Mouse (Mus musculus) midbrain, embryonic 13.5 days (tissue): ENCODE data around the gene Xpo6. TPM values are rescaled to one million over a fixed set of nuclear protein-coding genes. Genes with fewer than 3 reads are reported as not detected.

Experiments used
- ATAC-seq: fragments of 200-750 bp; cut with Nextera tagmentation; 2 replicates; pipeline ENCODE4 v1.8.0; 2017; ENCODE audit warnings: mild to moderate bottlenecking, moderate TSS enrichment, moderate library complexity
- H3K27ac ChIP-seq: fragments of 300-500 bp; sonication (generic); 2 replicates; pipeline ENCODE4 v1.5.1; 2015; ENCODE audit warnings: inconsistent platforms, mild to moderate bottlenecking, moderate library complexity
- H3K27me3 ChIP-seq: fragments of 300-500 bp; sonication (generic); 2 replicates; pipeline ENCODE4 v1.6.1; 2015; ENCODE audit warnings: mild to moderate bottlenecking, inconsistent platforms
- H3K36me3 ChIP-seq: fragments of 300-500 bp; sonication (generic); 2 replicates; pipeline ENCODE4 v1.6.1; 2015; ENCODE audit warnings: mild to moderate bottlenecking, inconsistent platforms
- H3K4me1 ChIP-seq: fragments of 300-500 bp; sonication (generic); replicated peaks from 2 replicates; pipeline ENCODE4 v1.6.1; 2015; ENCODE audit warnings: inconsistent platforms
- H3K4me2 ChIP-seq: fragments of 300-500 bp; sonication (generic); replicated peaks from 2 replicates; pipeline ENCODE4 v1.6.1; 2015; ENCODE audit warnings: moderate library complexity, mild to moderate bottlenecking, inconsistent platforms
- H3K4me3 ChIP-seq: fragments of 300-500 bp; sonication (generic); replicated peaks from 2 replicates; pipeline ENCODE4 v1.5.1; 2015; ENCODE audit warnings: mild to moderate bottlenecking, inconsistent platforms
- H3K9ac ChIP-seq: fragments of 300-500 bp; sonication (generic); replicated peaks from 2 replicates; pipeline ENCODE4 v1.6.1; 2015; ENCODE audit warnings: mild to moderate bottlenecking, inconsistent platforms
- H3K9me3 ChIP-seq: fragments of 300-500 bp; sonication (generic); 2 replicates; pipeline ENCODE4 v1.6.1; 2016; ENCODE audit warnings: mild to moderate bottlenecking, inconsistent platforms
- WGBS: fragments of 180-500 bp; shearing (Covaris S2); methylation state at CpG from one replicate; pipeline ENCODE4 v1.1.7; 2015; 5-methylcytosine and 5-hydroxymethylcytosine counted together
- polyA plus RNA-seq: library from polyadenylated mRNA; unstranded; fragments of >200 nt; fragmentation: Nextera tagmentation; extraction: Ambion mirVana; gene quantifications from 2 replicates; pipeline ENCODE4 v1.2.1, GENCODE M21; 2015

Gene Xpo6
- polyA plus RNA-seq, 1 experiment from 2014 or later, result 50.4 TPM

GRCm38 (mm10) chr7:126155746-126156145 is 44.6 kb downstream of the Xpo6 start:
- WGBS, result 93% methylated on average over 1 of the region's 1 CpGs
- H3K36me3 ChIP-seq, result peaks cover 72% of the 10 kb centered on the region

GRCm38 (mm10) chr7:126154731-126155130 is 45.6 kb downstream of the Xpo6 start:
- Histone ChIP-seq H3K9ac (no peak overlapping the region), H3K4me3 (no peak overlapping the region), H3K4me2 (no peak overlapping the region), H3K27me3 (no peaks in the 10 kb centered on the region), H3K9me3 (no peaks in the 10 kb centered on the region), H3K36me3 (peaks cover 69% of the 10 kb centered on the region), H3K27ac (no peak overlapping the region), H3K4me1 (no peaks in the 10 kb centered on the region)
- no peak for ATAC-seq
- 95% methylated on average over 5 of the region's 5 CpGs for WGBS

More at GRCm38 (mm10) chr7:126155746-126156145, 44.6 kb downstream of the Xpo6 start:
- Histone ChIP-seq H3K4me1 (no peaks in the 10 kb centered on the region), H3K27ac (no peak overlapping the region), H3K4me2 (no peak overlapping the region), H3K4me3 (no peak overlapping the region), H3K9ac (no peak overlapping the region), H3K9me3 (no peaks in the 10 kb centered on the region), H3K27me3 (no peaks in the 10 kb centered on the region)
- ATAC-seq, result no peak

GRCm38 (mm10) chr7:126152324-126152723 is 48.0 kb downstream of the Xpo6 start:
- Histone ChIP-seq H3K4me1 (no peaks in the 10 kb centered on the region), H3K4me3 (no peak overlapping the region), H3K36me3 (peaks cover 70% of the 10 kb centered on the region), H3K9me3 (no peaks in the 10 kb centered on the region), H3K9ac (no peak overlapping the region), H3K4me2 (no peak overlapping the region), H3K27me3 (no peaks in the 10 kb centered on the region), H3K27ac (no peak overlapping the region)
- WGBS, result 87% methylated on average over 4 of the region's 4 CpGs
- no peak for ATAC-seq

GRCm38 (mm10) chr7:126146156-126146555 is 54.1 kb downstream of the Xpo6 start:
- Histone ChIP-seq H3K27ac (no peak overlapping the region), H3K9me3 (no peaks in the 10 kb centered on the region), H3K4me2 (no peak overlapping the region), H3K27me3 (no peaks in the 10 kb centered on the region), H3K4me3 (no peak overlapping the region), H3K9ac (no peak overlapping the region), H3K4me1 (no peaks in the 10 kb centered on the region), H3K36me3 (peaks cover 60% of the 10 kb centered on the region)
- ATAC-seq, result no peak
- 79% methylated on average over 1 of the region's 1 CpGs for WGBS

GRCm38 (mm10) chr7:126144364-126144763 is 55.9 kb downstream of the Xpo6 start:
- H3K9ac ChIP-seq, result no peak overlapping the region
- no peaks in the 10 kb centered on the region for H3K9me3 ChIP-seq
- no peak overlapping the region for H3K4me2 ChIP-seq
- H3K4me1 ChIP-seq, result no peaks in the 10 kb centered on the region
- H3K27me3 ChIP-seq, result no peaks in the 10 kb centered on the region
- 94% methylated on average over 2 of the region's 2 CpGs for WGBS
- no peak for ATAC-seq
- H3K4me3 ChIP-seq, result no peak overlapping the region
- H3K27ac ChIP-seq, result no peak overlapping the region
- H3K36me3 ChIP-seq, result peaks cover 69% of the 10 kb centered on the region

- H3K4me2 ChIP-seq, result no peak overlapping the region
- ATAC-seq, result no peak
- H3K9me3 ChIP-seq, result no peaks in the 10 kb centered on the region
- H3K9ac ChIP-seq, result no peak overlapping the region
- H3K27ac ChIP-seq, result no peak overlapping the region
- WGBS, result 93% methylated on average over 5 of the region's 5 CpGs
- H3K27me3 ChIP-seq, result no peaks in the 10 kb centered on the region
- H3K4me3 ChIP-seq, result no peak overlapping the region
- H3K36me3 ChIP-seq, result peaks cover 56% of the 10 kb centered on the region
- H3K4me1 ChIP-seq, result no peaks in the 10 kb centered on the region
These were observed 62.5 kb downstream of the Xpo6 start for GRCm38 (mm10) chr7:126137850-126138249.

GRCm38 (mm10) chr7:126135391-126135790 is 64.9 kb downstream of the Xpo6 start:
- no peak overlapping the region for H3K4me2 ChIP-seq
- 95% methylated on average over 2 of the region's 2 CpGs for WGBS
- no peaks in the 10 kb centered on the region for H3K27me3 ChIP-seq
- no peak overlapping the region for H3K27ac ChIP-seq
- no peaks in the 10 kb centered on the region for H3K4me1 ChIP-seq
- no peak overlapping the region for H3K9ac ChIP-seq
- H3K4me3 ChIP-seq, result no peak overlapping the region
- no peaks in the 10 kb centered on the region for H3K9me3 ChIP-seq
- no peak for ATAC-seq
- peaks cover 60% of the 10 kb centered on the region for H3K36me3 ChIP-seq

GRCm38 (mm10) chr7:126134634-126135321 is 65.5 kb downstream of the Xpo6 start:
- no peak for ATAC-seq
- Histone ChIP-seq H3K9ac (no peak overlapping the region), H3K36me3 (peaks cover 60% of the 10 kb centered on the region), H3K27me3 (no peaks in the 10 kb centered on the region), H3K4me2 (no peak overlapping the region), H3K27ac (no peak overlapping the region), H3K4me1 (no peaks in the 10 kb centered on the region), H3K4me3 (no peak overlapping the region), H3K9me3 (no peaks in the 10 kb centered on the region)
- 100% methylated on average over 4 of the region's 4 CpGs for WGBS

GRCm38 (mm10) chr7:126127673-126128072 is 72.6 kb downstream of the Xpo6 start:
- Histone ChIP-seq H3K4me1 (no peaks in the 10 kb centered on the region), H3K9me3 (no peaks in the 10 kb centered on the region), H3K9ac (no peak overlapping the region), H3K27me3 (no peaks in the 10 kb centered on the region), H3K4me2 (no peak overlapping the region), H3K27ac (no peak overlapping the region), H3K36me3 (peaks cover 69% of the 10 kb centered on the region), H3K4me3 (no peak overlapping the region)
- WGBS, result 91% methylated on average over 2 of the region's 2 CpGs
- ATAC-seq, result no peak

GRCm38 (mm10) chr7:126126502-126126901 is 73.8 kb downstream of the Xpo6 start:
- Histone ChIP-seq H3K27me3 (no peaks in the 10 kb centered on the region), H3K4me1 (no peaks in the 10 kb centered on the region), H3K4me3 (no peak overlapping the region), H3K9ac (no peak overlapping the region), H3K4me2 (no peak overlapping the region), H3K9me3 (no peaks in the 10 kb centered on the region), H3K27ac (no peak overlapping the region), H3K36me3 (peaks cover 74% of the 10 kb centered on the region)
- 87% methylated on average over 3 of the region's 3 CpGs for WGBS
- ATAC-seq, result no peak

- no peak overlapping the region for H3K27ac ChIP-seq
- H3K9me3 ChIP-seq, result no peaks in the 10 kb centered on the region
- no peak overlapping the region for H3K9ac ChIP-seq
- H3K4me1 ChIP-seq, result no peaks in the 10 kb centered on the region
- H3K4me3 ChIP-seq, result no peak overlapping the region
- ATAC-seq, result no peak
- no peaks in the 10 kb centered on the region for H3K27me3 ChIP-seq
- WGBS, result 95% methylated on average over 4 of the region's 4 CpGs
- no peak overlapping the region for H3K4me2 ChIP-seq
- H3K36me3 ChIP-seq, result peaks cover 68% of the 10 kb centered on the region
These were observed 78.8 kb downstream of the Xpo6 start for GRCm38 (mm10) chr7:126121533-126121932.

- no peak for ATAC-seq
- no peak overlapping the region for H3K4me2 ChIP-seq
- H3K4me1 ChIP-seq, result no peaks in the 10 kb centered on the region
- WGBS, result 64% methylated on average over 6 of the region's 6 CpGs
- H3K9ac ChIP-seq, result no peak overlapping the region
- no peak overlapping the region for H3K27ac ChIP-seq
- H3K36me3 ChIP-seq, result peaks cover 77% of the 10 kb centered on the region
- no peaks in the 10 kb centered on the region for H3K27me3 ChIP-seq
- H3K4me3 ChIP-seq, result no peak overlapping the region
- H3K9me3 ChIP-seq, result no peaks in the 10 kb centered on the region
These were observed 80.5 kb downstream of the Xpo6 start for GRCm38 (mm10) chr7:126119819-126120218.

GRCm38 (mm10) chr7:126113263-126113662 is 87.0 kb downstream of the Xpo6 start:
- Histone ChIP-seq H3K36me3 (peaks cover 78% of the 10 kb centered on the region), H3K27ac (no peak overlapping the region), H3K9me3 (no peaks in the 10 kb centered on the region), H3K9ac (no peak overlapping the region), H3K4me1 (no peaks in the 10 kb centered on the region), H3K4me2 (no peak overlapping the region), H3K27me3 (no peaks in the 10 kb centered on the region), H3K4me3 (no peak overlapping the region)
- ATAC-seq, result no peak
- WGBS, result 90% methylated on average over 4 of the region's 4 CpGs
